Mouse (Mus musculus) heart, embryonic 14.5 days (tissue): ENCODE measurements around the gene Apof. TPM values are rescaled to one million over a fixed set of nuclear protein-coding genes. Genes with fewer than 3 reads are reported as not detected.

Experiments used
- ATAC-seq: fragments of 200-750 bp; cut with Nextera tagmentation; 2 replicates; pipeline ENCODE4 v1.8.0; 2017; ENCODE audit warnings: low read depth, moderate TSS enrichment; ENCODE audit not compliant: insufficient number of reproducible peaks, insufficient read depth, low FRiP score
- H3K27ac ChIP-seq, 2 experiments: fragments of 200-500 bp in 1 of 2; fragments of 300-500 bp in 1 of 2; sonication (generic) in 1 of 2; replicated peaks in 1 of 2; 2 replicates each; pipeline ENCODE4 v1.5.1; 2012 to 2014; ENCODE audit warnings: low read depth in 2 of 2, low read length in 2 of 2, control low read depth in 1 of 2, mild to moderate bottlenecking in 1 of 2, mixed read lengths in 1 of 2; ENCODE audit not compliant: control insufficient read depth in 1 of 2, insufficient read depth in 1 of 2
- H3K27me3 ChIP-seq: fragments of 300-500 bp; sonication (generic); 2 replicates; pipeline ENCODE4 v1.6.1; 2014; ENCODE audit warnings: mild to moderate bottlenecking, low read length, control low read depth; ENCODE audit not compliant: control insufficient read depth, insufficient read depth
- H3K36me3 ChIP-seq: fragments of 300-500 bp; sonication (generic); 2 replicates; pipeline ENCODE4 v1.6.1; 2014; ENCODE audit warnings: mild to moderate bottlenecking, control low read depth, low read length, mixed read lengths; ENCODE audit not compliant: control insufficient read depth, insufficient read depth
- H3K4me1 ChIP-seq, 2 experiments: fragments of 200-500 bp in 1 of 2; fragments of 300-500 bp in 1 of 2; sonication (generic) in 1 of 2; 2 replicates each; pipeline ENCODE4 v1.6.1; 2012 to 2014; ENCODE audit warnings: low read length in 2 of 2, control low read depth in 1 of 2, mixed read lengths in 1 of 2; ENCODE audit not compliant: control insufficient read depth in 2 of 2, insufficient read depth in 2 of 2
- H3K4me2 ChIP-seq: fragments of 300-500 bp; sonication (generic); 2 replicates; pipeline ENCODE4 v1.6.1; 2014; ENCODE audit warnings: mild to moderate bottlenecking, low read length
- H3K4me3 ChIP-seq, 2 experiments: fragments of 200-500 bp in 1 of 2; fragments of 300-500 bp in 1 of 2; sonication (generic) in 1 of 2; 2 replicates each; pipeline ENCODE4 v1.5.1; 2012 to 2014; ENCODE audit warnings: low read length in 2 of 2, mild to moderate bottlenecking in 2 of 2, control low read depth in 1 of 2, low read depth in 1 of 2, moderate library complexity in 1 of 2; ENCODE audit not compliant: control insufficient read depth in 1 of 2, insufficient read depth in 1 of 2
- H3K9ac ChIP-seq: fragments of 300-500 bp; sonication (generic); 2 replicates; pipeline ENCODE4 v1.6.1; 2014; ENCODE audit warnings: mild to moderate bottlenecking, low read length
- H3K9me3 ChIP-seq: fragments of 300-500 bp; sonication (generic); 2 replicates; pipeline ENCODE4 v1.6.1; 2016; ENCODE audit warnings: low read length, control low read depth; ENCODE audit not compliant: control insufficient read depth
- WGBS: fragments of 180-500 bp; shearing (Covaris S2); extraction: QIAGEN DNeasy Blood & Tissue Kit; methylation state at CpG from one replicate; pipeline ENCODE4 v1.1.7; 2014; 5-methylcytosine and 5-hydroxymethylcytosine counted together
- polyA plus RNA-seq: library from polyadenylated mRNA; unstranded; fragments of >200 nt; fragmentation: Nextera tagmentation; extraction: Ambion mirVana; gene quantifications from 2 replicates; pipeline ENCODE4 v1.2.1, GENCODE M21; 2014

Apof gene
- polyA plus RNA-seq, 1 experiment from 2014 or later = not detected

- Histone ChIP-seq H3K36me3 (peaks cover 10% of the 10 kb centered on the region; the same call in 1 of the 2 replicates), H3K4me3 (peak overlapping the region in 1 of 2 experiments; percentile 63; a peak in 3 of 4 replicates), H3K27me3 (no peaks in the 10 kb centered on the region), H3K9ac (peak overlapping the region; percentile 78), H3K4me1 (peaks cover 0 to 8% of the 10 kb centered on the region in 2 experiments; a peak in 3 of 4 replicates), H3K9me3 (no peaks in the 10 kb centered on the region), H3K4me2 (peak overlapping the region; percentile 81), H3K27ac (peak overlapping the region in 1 of 2 experiments; percentile 84; a peak in 1 of 4 replicates)
- no peak for ATAC-seq
- WGBS = 20% methylated on average over 5 of the region's 5 CpGs
Observed at GRCm38 (mm10) chr10:128231146-128231545, 37.3 kb upstream of the Apof start.

GRCm38 (mm10) chr10:128231697-128232419 is 36.6 kb upstream of the Apof start, which contains the start of gene Timeless:
Timeless (plus strand) TSS chr10:128232065.
- peaks cover 10% of the 10 kb centered on the region; the same call in 1 of the 2 replicates for H3K36me3 ChIP-seq
- ATAC-seq = peak; percentile 88
- H3K9ac ChIP-seq = peak within 1 kb of the TSS; percentile 78
- peaks cover 0 to 8% of the 10 kb centered on the region in 2 experiments; a peak in 3 of 4 replicates for H3K4me1 ChIP-seq
- peak within 1 kb of the TSS; percentile 63 to 67 for H3K4me3 ChIP-seq
- H3K4me2 ChIP-seq = peak within 1 kb of the TSS; percentile 81
- no peaks in the 10 kb centered on the region for H3K27me3 ChIP-seq
- H3K27ac ChIP-seq = peak within 1 kb of the TSS; percentile 84 to 89
- WGBS = under 1% methylated on average over 52 of the region's 58 CpGs
- no peaks in the 10 kb centered on the region for H3K9me3 ChIP-seq

- Histone ChIP-seq H3K27me3 (no peaks in the 10 kb centered on the region), H3K27ac (peak overlapping the region; percentile 84 to 89), H3K9ac (peak overlapping the region; percentile 78), H3K36me3 (peaks cover 10% of the 10 kb centered on the region; the same call in 1 of the 2 replicates), H3K4me2 (peak overlapping the region; percentile 81), H3K4me3 (peak overlapping the region; percentile 63 to 67), H3K4me1 (peaks cover 0 to 8% of the 10 kb centered on the region in 2 experiments; a peak in 3 of 4 replicates), H3K9me3 (no peaks in the 10 kb centered on the region)
- ATAC-seq = no peak
- 0% methylated on average over 14 of the region's 14 CpGs for WGBS
Observed at GRCm38 (mm10) chr10:128232420-128232985, 36.0 kb upstream of the Apof start.

- no peak for ATAC-seq
- H3K27me3 ChIP-seq = no peaks in the 10 kb centered on the region
- 68% methylated on average over 4 of the region's 4 CpGs for WGBS
- no peak overlapping the region for H3K27ac ChIP-seq
- H3K4me2 ChIP-seq = no peak overlapping the region
- H3K36me3 ChIP-seq = peaks cover 23% of the 10 kb centered on the region
- H3K9ac ChIP-seq = no peak overlapping the region
- no peaks in the 10 kb centered on the region for H3K9me3 ChIP-seq
- H3K4me3 ChIP-seq = no peak overlapping the region
- H3K4me1 ChIP-seq = peaks cover 2 to 4% of the 10 kb centered on the region in 2 experiments; a peak in 3 of 4 replicates
Observed at GRCm38 (mm10) chr10:128236321-128236720, 32.1 kb upstream of the Apof start.

GRCm38 (mm10) chr10:128237807-128238480 is 30.5 kb upstream of the Apof start:
- ATAC-seq = no peak
- Histone ChIP-seq H3K36me3 (peaks cover 38% of the 10 kb centered on the region), H3K9me3 (no peaks in the 10 kb centered on the region), H3K27me3 (no peaks in the 10 kb centered on the region), H3K9ac (no peak overlapping the region), H3K4me3 (no peak overlapping the region), H3K4me1 (peaks cover 1 to 2% of the 10 kb centered on the region in 2 experiments; a peak in 3 of 4 replicates), H3K4me2 (no peak overlapping the region), H3K27ac (no peak overlapping the region)
- 78% methylated on average over 15 of the region's 15 CpGs for WGBS

GRCm38 (mm10) chr10:128239140-128239539 is 29.3 kb upstream of the Apof start:
- Histone ChIP-seq H3K4me2 (no peak overlapping the region), H3K9me3 (no peaks in the 10 kb centered on the region), H3K27ac (no peak overlapping the region), H3K9ac (no peak overlapping the region), H3K27me3 (no peaks in the 10 kb centered on the region), H3K36me3 (peaks cover 46% of the 10 kb centered on the region), H3K4me1 (peaks cover 5 to 6% of the 10 kb centered on the region in 2 experiments), H3K4me3 (no peak overlapping the region)
- ATAC-seq = no peak
- WGBS = 78% methylated on average over 4 of the region's 4 CpGs

- WGBS = 64% methylated on average over 18 of the region's 18 CpGs
- Histone ChIP-seq H3K4me3 (no peak overlapping the region), H3K27ac (no peak overlapping the region), H3K36me3 (peaks cover 49% of the 10 kb centered on the region), H3K4me2 (no peak overlapping the region), H3K9ac (no peak overlapping the region), H3K9me3 (no peaks in the 10 kb centered on the region), H3K27me3 (no peaks in the 10 kb centered on the region), H3K4me1 (peaks cover 5 to 6% of the 10 kb centered on the region in 2 experiments)
- ATAC-seq = no peak
Observed at GRCm38 (mm10) chr10:128240131-128240530, 28.3 kb upstream of the Apof start.
